Mouse (Mus musculus): ENCODE data around the gene Pole3. TPM values are rescaled to one million over a fixed set of nuclear protein-coding genes. Genes with fewer than 3 reads are reported as not detected.

Gene Pole3
- total RNA-seq (2022) = 10 to 100 TPM; 16.9 to 21.1 (median 17.9) TPM

GRCm38 (mm10) chr4:62524651-62525488, at the start of gene Pole3, which contains the start of gene 4933430I17Rik:
TSS of gene Pole3 (minus strand) at chr4:62525068.
TSS of gene 4933430I17Rik (plus strand) at chr4:62525369.
- peak; percentile 96 for DNase-seq (ENCODE audit: low spot score)

GRCm38 (mm10) chr4:62570029-62570428, 45.2 kb upstream of the Pole3 start:
- no peak for DNase-seq (ENCODE audit: low spot score)

GRCm38 (mm10) chr4:62569603-62570002, 44.7 kb upstream of the Pole3 start:
- DNase-seq (ENCODE audit: low spot score) = no peak

GRCm38 (mm10) chr4:62568359-62568758, 43.5 kb upstream of the Pole3 start:
- no peak for DNase-seq (ENCODE audit: low spot score)

GRCm38 (mm10) chr4:62567696-62568095, 42.8 kb upstream of the Pole3 start:
- DNase-seq (ENCODE audit: low spot score) = no peak

GRCm38 (mm10) chr4:62566530-62566929, 41.7 kb upstream of the Pole3 start:
- no peak for DNase-seq (ENCODE audit: low spot score)

DNA sequence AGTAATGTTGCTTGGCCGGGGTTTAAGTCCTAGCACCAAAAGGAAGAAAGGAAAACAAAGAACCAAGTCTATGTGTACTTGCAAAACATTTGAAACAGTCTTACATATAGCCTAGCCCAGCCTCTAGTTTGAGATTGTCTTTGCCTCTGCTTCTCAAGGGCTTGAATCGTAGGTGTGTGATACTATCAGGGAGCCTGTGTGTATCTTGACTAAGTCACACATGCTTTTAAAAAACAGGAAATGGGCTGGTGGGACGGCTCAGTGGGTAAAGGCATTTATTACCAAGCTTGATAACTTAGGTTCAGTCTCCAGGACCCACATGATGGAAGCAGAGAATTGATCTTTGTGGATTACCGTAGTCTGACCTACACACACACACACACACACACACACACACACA, 37.1 kb upstream of the Pole3 start:
- no peak for DNase-seq (ENCODE audit: low spot score)

DNA sequence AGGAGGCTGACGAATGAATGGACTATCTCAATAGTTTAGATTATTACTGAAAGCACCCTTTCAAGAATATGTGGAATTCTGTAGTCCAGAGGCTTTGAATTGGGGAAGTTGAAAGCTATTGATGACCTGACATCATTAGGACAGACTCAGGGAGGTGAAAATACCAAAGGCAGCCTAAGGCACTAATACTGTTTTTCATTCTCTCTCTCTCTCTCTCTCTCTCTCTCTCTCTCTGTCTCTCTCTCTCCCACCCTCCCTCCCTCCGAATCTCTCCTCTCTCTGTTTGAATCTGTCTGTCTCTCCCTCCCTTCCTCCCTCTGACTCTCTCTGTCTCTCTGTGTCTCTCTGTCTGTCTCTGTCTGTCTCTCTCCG, 36.7 kb upstream of the Pole3 start:
- no peak for DNase-seq (ENCODE audit: low spot score)

DNA sequence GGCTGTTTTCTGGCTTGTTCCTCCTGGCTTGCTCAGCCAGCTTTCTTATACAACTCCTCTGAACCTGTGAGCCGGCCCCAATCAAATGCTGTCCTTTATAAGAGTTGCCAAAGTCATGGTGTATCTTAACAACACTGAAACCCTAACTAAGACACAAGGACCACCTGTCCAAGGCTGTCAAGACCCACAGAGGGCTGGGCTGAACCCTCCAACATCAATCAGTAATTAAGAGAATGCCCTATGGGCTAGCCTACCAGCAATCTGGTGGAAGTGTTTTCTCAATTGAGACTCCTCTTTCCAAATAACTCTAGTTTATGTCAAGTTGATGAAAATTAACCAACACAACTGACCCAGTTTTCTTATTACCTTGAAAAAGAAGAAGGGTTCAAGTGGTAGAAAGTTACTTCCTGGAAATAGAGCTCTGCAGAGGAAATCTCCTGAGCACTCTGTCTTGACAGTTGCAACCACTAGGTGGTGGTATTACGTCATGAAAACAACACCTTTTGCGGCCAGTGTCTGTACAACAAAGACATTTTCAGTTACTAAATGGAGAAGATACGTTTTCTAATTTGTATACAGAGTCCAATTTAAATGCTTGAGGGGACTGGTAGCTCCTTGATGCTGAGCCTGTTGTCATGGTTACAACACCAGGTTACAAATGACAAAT, 36.2 kb upstream of the Pole3 start:
- DNase-seq (ENCODE audit: low spot score) = peak; percentile 86

DNA sequence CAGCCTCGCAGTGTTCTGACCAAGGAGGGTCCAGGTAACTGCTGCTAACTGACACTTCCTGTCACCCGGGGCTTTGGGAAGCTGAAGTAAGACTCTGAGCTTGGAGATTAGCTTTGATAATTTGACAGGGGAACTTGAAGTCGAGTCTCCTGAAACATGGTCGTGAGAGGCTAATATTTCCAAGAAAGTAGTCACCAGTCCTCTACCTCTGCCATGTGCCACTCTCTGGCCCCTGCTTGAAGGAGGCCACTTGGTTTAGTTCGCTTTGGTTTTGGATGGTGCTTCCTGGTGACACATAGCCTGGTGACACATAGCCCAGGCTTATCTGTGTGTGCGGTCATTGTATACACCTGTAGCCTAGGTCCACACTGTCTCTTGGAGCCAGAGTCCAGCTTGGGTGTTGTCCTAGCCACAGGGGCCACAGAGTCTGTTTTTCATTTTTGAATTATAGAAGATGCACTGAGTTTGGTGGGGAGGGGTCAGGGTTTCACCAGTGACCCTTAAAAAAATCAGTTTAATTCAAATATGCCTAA, 35.0 kb upstream of the Pole3 start, which contains the start of gene Rgs3:
Gene Rgs3 (plus strand): TSS at position 51 of the 533 bp plus-strand sequence.
- no peak for DNase-seq (ENCODE audit: low spot score)

DNA sequence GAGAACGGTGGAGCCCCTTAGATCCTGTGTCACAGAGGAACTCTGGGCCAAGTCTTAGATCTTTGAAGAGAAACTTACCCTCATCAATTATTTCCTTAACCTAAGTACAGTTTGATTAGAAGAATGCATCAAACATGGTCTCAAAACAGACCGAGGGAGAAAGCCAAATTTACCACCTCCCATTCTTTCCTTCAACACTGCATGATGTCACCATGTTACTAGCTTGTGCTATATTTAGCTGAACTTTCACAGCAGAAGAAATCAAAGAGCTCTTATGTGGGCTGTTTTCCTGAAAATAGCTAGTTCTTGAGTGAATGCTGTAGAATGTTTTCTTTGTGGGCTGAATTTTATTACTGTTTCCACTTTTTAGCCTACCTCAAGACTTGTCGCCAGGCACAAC, 32.6 kb upstream of the Pole3 start:
- no peak for DNase-seq (ENCODE audit: low spot score)

- DNase-seq (ENCODE audit: low spot score) = no peak
Observed at GRCm38 (mm10) chr4:62551966-62552365, 27.1 kb upstream of the Pole3 start.

DNA sequence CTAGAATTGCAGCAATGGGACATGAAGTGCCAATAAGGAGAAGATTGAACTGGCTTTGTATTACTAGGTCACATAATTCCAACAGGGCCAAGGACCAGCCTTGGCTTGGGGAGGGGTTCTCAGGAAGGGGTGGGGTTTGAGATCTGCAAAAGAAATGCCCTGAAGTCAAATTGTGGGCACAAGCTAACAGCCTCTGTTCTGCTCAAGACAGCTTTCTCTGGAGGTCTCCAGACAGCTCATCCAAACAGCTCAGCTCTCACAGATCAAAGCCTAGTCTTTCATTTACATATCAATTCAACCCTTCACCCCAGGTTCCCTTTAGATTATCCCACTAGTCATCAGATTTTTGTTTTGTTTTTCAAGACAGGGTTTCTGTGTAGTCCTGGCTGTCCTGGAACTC, 19.9 kb upstream of the Pole3 start:
- no peak for DNase-seq (ENCODE audit: low spot score)

- DNase-seq (ENCODE audit: low spot score) = no peak
Observed at GRCm38 (mm10) chr4:62543782-62544181, 18.9 kb upstream of the Pole3 start.

DNA sequence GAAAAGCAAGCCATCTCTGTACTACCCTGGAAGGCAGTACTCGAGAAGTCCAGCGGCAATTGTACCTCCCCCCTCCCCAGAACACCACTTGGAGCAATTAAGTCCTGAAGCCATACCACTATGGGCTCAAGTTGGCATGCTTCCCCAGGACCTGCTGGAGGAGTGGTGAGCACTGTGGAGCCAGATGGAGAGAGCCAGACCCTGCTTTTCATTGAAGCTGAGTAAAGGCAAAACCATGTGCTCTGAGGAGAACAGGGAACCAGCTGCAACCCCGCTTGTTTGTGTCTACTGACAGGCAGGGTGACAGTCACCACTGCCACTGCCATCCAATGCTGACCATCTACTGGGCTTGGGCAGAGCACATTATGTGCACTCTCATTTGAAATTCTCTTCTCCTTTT, 16.9 kb upstream of the Pole3 start:
- DNase-seq (ENCODE audit: low spot score) = no peak

DNA sequence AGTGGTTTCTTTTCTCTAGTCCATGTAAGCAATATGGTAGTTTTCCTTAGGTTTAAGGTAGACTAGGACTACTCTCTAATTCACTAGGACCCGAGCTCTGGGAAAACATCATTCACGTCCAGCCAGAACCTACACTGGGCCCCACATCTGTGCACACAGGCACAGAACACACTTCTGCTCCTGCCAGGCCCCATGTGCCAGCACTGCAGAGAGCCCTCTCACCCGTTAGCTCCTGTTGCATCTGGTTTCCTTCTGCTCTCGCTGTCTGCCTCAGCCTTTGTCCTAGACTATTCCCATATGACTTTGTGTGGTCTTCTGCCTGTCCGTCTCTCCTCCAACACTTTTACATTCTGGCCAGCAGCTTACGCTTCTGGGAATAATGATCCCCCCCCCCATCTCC, 8.9 kb upstream of the Pole3 start:
- no peak for DNase-seq (ENCODE audit: low spot score)

DNA sequence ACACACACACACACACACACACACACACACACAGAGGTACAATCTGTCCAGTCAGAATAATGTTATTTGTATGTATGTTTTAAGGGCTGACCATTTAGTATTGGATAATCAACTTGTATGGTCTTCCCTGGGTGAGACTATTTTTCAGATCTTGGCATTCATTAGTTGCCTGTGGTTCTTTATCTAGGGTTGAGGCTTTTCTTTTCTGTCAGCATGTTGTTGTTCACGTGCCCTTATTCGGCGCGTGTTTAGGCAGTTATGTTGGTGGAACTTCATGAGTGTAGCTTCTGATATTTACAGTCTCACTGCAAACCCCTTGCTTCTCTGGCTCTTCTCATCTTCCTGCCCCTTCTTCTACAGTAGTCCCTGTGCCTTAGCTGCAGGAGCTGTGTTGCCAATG, 2.8 kb upstream of the Pole3 start:
- no peak for DNase-seq (ENCODE audit: low spot score)

GRCm38 (mm10) chr4:62526256-62526655, 1.4 kb upstream of the Pole3 start:
- DNase-seq (ENCODE audit: low spot score) = no peak

DNA sequence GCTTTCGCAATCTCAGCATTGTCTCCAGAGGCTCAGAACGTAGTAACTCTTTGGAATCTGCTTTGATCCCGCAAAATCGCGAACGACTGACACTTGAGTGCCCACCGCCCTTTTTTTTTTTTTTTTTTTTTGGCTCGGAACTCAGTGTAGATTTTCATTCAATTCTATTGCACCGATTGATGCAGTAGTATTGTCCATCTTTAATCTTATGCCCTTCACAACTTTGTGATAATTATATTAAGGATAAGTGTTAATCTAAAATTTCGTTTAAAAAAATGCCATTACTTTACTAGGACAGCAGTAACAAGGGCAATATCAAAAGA, 582 bp upstream of the Pole3 start:
- DNase-seq (ENCODE audit: low spot score) = no peak

GRCm38 (mm10) chr4:62520892-62521400, 3.9 kb downstream of the Pole3 start:
- no peak for DNase-seq (ENCODE audit: low spot score)

DNA sequence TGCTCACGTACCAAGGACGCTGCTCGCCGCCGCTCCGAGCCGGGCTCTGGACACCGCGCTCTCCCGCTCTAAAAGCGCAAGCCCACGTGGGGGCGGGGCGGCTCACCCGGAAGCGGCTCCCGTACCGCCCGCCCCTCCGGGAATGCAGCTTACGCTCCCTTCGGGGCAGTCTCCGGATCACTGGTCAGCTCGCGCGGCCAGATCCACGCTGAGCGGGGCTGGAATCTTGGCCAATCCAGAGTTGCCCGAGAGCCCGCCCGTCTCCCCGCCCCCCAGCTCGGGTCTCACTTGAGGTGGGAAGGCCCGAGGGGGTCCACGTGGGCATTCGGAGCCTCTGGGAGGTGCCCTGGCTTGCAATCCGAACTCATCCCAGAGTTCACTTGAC, 5.0 kb downstream of the Pole3 start, which contains the start of gene Alad:
Gene Alad (minus strand): TSS at position 70 of the 385 bp plus-strand sequence.
- peak; percentile 86 for DNase-seq (ENCODE audit: low spot score)

DNA sequence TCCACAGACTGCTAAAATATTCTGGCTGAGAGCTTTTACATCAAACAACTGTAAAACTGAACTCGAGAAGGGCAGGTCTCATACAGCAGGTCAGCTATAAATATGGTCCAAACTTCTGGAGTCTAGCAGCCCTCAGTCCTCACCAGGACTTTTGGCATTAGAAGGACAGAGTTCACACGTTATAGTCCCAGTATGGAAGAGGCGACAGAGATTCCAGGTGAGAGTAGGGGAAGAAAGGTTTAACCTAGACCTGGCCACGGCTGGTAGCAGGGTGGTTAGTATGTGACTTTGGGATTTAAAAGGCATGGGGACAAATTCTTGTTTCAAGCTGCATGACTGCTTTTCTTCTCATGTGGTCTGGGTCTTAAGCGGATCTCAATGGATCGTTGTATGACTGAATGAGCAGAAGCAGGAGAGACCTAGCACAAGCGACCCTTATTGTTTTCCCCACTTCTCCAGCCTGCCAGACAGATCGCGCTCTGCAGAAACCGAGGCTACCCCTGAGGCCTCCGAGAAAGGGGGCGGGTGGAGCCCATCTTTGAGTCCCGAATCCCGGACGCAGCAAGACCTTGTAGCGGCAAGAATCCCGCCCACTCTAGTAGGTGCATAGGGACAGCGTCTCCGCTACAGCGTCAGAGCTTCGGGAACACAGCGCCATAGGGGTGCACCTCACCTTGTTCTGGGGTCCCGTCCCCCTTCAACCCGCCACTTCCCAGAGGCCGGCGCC, 5.6 kb downstream of the Pole3 start:
- DNase-seq (ENCODE audit: low spot score) = no peak

Data from heart, adult 8-10 months (tissue).